Mouse (Mus musculus) lung, postnatal 4 days (tissue): ENCODE measurements at regions not wholly inside any gene's neighbourhood (a gene's known extent, or its start where the extent isn't known, plus 50 kb on each side); places are given as distances from the start of the nearest gene placed in this dataset.

Experiments used
- DNase-seq, 2 experiments: peaks; one replicate each; pipeline ENCODE4 v3.0.0; 2021

DNA sequence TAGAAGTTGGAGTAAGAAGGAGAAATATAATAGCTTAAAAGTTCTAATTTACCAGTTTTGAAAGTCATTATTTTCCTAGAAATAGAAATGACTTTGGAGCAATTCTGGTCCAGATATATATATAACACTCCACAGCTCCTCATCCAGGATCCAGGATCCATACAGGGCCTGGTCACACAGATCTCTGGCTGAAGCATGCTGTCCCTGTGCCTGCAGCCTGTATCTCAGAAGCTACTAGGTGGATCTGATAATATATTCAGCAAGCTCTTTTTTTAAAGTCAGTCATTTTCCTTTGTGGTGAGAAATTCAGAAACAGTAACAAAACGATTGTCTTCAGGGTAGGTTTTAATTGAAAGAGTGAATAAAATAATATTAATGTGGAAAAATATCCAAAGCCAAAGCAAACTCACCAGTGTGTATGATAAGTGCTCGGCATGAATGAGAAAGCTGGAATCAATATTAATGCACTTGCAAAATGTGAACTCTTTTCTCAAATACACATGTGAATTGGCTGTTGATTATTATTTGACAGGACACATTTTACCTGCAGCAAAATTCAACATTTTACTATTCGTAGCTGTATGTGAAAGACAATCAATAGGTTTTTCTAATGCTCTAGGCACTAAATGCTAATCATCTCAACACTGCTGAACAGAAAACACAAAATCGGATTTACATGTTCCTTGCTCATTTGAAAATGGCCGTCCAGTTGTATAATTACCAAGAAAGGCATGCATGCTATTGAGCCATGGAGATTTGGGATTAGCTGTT, 288.1 kb upstream of the Cxadr start:
- no peak for DNase-seq

DNA sequence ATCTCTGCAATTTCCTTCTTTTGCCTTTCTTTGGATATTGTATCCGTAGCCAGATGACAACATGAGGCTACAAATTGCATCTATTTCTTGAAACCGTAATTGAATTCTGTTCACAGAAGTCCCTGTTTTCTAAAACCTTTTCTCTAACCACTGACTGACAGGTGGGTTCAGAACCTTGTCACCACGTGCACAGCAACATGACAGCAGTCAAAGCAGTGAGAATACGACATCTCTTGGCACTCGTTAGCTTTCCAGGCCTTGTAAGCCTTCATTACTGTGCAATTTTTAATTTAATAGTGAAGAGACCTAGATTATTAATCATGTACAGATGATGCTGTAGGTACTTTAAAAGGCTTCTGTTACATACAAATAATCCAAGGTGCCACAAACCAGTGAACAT, 297.3 kb upstream of the Cxadr start:
- no peak for DNase-seq

DNA sequence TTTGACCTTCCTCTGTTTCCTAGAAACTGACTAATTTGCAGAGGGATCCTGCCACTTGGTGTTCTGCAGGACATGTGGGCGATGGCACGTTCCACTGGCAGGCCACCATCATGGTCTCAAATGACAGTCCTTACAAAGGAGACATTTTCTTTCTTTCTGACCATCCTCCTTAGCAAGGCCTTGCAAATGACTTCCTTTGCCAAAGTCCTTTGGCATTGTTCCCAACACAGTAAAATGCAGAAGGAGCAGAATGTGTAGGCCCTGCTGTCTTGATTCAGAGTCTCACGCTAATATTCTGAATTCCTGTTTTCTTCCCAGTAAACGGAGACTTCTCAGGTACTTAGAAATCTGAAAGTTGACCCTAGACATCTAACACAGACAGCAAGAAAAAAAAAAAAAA, 308.3 kb upstream of the Cxadr start:
- no peak for DNase-seq

GRCm38 (mm10) chr16:77989791-77990325, 311.4 kb upstream of the Cxadr start:
- DNase-seq: no peak

- no peak for DNase-seq
Observed at GRCm38 (mm10) chr16:77989139-77989538, 312.1 kb upstream of the Cxadr start.

DNA sequence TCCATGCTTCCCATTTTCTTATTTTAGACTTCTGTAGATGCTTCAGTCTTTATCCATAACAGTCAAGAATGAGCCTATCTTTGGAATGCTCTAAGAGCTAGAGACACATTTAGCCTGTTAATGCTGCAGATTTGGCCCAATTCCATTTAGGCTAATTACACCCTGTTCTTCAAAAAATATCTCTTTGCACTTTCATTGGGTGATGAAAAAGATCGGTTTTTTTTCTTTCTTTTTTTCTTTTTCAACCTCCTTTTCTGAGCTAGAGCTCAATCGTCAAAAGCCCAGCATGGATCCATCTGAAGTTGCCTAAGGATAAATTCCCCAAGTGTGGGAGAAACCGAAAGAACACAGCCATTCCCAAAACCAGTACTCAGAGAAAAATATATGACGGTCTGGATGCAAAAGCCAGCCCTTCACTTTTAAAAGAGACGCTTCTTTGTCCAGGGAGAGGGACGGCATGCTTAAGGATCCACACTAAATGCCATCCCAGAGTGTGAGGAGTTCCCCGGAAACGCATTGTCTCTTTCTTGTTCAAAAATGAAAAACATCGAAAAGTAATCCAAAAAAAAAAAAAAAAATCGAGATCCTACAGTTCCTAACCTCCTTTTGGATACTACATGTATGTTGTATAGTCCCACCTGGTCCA, 314.3 kb upstream of the Cxadr start:
- no peak for DNase-seq

DNA sequence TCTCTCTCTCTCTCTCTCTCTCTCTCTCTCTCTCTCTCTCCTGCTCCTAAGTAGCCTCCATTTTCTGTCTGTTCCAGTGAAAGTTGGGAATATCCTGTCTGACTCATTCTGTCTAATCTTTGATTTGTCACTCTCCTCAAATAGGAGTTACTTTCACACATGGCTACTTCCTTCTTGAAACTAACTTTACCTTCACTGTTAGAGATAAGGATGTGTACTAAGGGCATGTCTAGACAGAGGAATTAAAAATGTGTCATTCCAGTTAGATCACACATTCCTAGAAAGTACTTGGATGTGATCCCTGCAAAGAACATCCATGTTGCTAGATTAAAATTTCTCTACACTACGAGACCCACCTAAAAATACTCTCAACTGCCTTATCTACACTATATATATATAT, 346.9 kb upstream of the Gm11146 start:
- DNase-seq: no peak

DNA sequence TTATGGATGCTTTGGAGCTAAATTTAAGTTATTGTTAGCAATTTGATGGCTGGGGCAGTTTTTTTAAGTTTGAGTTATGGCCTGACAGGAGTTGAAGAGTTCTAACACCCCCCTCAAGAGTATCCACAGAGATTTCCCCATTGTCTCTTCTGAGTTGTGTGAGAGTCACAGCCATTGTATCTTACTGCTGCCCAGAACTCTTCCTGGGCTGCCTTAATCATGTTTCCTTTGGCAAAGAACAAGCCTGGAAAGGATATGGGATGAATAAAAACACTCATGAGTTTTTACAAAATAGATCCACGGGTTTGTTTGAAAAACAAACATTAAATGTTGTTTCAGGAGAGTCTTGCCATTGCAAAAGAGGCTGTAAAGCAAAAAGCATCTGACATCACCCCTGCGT, 343.5 kb upstream of the Gm11146 start:
- DNase-seq: no peak

DNA sequence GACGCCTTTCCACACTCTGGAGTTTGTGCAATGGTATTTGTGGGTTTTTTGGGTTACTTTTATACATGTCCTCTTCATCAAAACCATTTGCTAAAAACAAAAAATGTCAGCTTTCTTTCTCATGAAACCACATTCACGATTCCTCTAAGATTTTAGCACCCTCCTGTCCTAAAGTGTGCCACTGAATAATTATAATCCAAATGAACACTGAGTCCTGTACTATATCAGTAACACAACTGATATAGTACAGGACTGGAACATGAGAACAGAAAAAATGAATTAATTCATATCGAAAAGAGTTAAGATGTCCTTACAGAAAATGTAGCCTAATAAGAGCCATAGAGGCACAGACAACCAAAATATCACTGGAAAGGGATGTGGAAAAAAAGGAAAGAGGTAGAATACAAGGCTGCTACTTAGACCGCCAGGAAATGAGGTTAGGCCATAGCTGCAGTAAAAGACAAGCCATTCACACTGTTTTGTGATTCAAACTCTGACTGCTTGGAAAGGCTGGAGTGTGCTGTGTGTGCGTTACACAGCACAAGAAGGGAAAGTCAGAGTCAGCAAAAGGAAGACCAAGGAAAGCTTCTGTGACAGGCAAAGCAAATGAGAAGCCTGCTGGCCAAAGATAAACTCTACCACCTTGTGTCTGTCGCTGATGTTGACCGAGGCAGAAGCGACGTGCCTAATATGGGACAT, 329.3 kb upstream of the Gm11146 start:
- DNase-seq: no peak

GRCm38 (mm10) chr16:77914160-77915070, 312.5 kb upstream of the Gm11146 start:
- DNase-seq: no peak

DNA sequence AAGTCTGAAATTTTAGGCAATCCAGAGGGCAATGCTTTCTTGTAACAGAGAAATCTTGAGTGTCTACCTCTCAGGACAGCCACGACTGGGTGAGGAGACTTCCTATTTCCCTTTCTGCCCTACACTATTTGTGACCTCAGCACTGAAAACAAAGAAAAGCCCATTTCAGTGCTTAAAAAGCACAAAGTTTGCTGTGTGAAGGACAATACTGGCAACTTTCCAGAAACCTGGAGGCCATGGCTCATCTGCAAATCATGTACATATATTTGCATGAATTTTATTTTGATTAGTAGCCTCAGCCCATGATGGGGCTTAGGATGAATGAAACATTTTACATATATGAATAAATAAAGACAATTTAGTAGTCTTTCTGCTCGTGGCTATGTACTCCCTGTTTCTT, 292.4 kb upstream of the Gm11146 start:
- no peak for DNase-seq

DNA sequence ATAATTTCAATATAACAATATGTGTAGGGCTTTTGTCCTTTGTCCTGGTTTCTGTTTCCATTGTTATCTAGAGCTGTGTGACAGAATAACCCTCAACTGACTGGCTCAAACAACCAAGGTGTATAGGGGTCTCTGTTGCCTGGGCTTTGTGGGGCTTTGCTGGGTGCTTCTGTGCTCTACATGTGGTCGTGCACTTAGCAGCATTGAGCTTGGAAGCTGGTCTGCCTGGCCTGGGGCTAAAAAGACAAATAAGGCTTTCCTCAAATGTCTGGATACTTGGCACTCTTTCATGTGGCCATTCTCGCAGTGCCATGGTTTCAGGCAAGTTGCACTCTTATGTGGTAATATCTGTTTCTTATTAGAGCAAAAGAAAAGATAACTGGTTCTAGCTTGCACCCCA, 291.8 kb upstream of the Gm11146 start:
- DNase-seq: no peak

DNA sequence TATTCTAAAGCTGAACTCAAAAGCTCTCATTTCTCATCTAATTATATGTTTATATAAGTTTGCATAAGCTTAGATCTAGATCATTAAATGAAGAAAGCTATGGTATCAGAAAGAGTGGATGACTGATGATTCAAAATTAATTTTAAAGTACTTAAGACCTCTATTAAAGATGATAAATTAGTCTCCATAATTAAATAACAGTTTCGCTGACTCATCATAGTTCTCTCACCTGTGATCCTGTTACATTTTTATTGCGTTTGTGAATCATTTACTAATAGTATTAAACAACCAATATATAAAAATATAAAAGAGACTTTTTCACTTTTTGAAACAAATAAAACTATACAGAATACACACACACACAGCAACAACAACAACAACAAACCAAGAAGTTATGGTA, 290.8 kb upstream of the Gm11146 start:
- no peak for DNase-seq

DNA sequence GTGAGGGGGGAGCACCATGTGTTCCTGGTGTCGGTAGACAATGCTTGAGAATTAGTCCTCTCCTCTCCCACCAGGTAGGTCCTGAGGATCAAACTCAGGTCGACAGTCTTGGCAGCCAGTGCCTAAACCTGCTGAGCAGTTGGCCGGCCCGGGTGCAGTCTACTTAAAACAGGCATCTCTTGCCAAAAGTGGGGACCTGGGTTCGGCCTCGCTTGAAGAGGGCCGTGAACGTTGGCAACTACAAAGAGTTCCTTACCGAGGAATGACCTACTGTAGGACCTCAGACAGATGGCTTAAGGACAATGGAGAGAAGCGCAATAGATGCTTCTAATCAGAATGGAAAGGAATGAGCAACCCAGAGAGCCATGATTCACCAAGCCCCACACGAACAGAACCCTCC, 287.5 kb upstream of the Gm11146 start:
- DNase-seq: no peak

DNA sequence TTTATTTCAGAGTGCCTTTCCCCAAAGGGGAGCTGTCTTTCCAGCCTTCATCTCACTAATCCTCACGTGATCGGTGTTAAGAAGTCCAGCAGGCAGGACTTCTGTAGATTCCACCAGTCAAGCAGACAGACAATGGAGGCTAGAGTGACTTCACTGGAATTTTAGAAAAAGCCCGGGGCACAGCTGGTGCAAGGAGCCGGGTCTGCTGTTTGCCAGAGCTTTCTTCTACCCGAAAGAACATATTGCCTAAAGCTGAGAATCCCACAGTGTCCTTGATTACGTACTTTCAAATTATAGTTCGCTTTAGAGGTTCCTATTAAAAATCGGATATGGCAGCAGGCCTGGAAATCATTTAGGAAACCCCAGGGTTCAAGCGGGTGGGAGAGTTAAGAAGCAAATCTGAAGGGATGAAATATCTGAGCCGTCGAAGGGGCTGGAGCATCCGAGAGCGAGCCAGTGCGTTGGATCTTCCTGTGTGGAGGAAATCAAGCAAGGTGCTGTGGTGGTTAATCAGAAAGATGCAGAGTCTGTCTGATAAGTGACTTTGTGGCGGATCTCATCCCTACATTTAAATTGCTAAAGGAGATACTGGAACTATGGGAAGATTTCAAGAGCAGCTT, 283.3 kb upstream of the Gm11146 start:
- DNase-seq: no peak

- no peak for DNase-seq
Observed at GRCm38 (mm10) chr16:77884495-77884894, 282.6 kb upstream of the Gm11146 start.

GRCm38 (mm10) chr16:77877006-77877405, 275.1 kb upstream of the Gm11146 start:
- DNase-seq: no peak

- no peak for DNase-seq
Observed at GRCm38 (mm10) chr16:77863246-77863645, 261.4 kb upstream of the Gm11146 start.

DNA sequence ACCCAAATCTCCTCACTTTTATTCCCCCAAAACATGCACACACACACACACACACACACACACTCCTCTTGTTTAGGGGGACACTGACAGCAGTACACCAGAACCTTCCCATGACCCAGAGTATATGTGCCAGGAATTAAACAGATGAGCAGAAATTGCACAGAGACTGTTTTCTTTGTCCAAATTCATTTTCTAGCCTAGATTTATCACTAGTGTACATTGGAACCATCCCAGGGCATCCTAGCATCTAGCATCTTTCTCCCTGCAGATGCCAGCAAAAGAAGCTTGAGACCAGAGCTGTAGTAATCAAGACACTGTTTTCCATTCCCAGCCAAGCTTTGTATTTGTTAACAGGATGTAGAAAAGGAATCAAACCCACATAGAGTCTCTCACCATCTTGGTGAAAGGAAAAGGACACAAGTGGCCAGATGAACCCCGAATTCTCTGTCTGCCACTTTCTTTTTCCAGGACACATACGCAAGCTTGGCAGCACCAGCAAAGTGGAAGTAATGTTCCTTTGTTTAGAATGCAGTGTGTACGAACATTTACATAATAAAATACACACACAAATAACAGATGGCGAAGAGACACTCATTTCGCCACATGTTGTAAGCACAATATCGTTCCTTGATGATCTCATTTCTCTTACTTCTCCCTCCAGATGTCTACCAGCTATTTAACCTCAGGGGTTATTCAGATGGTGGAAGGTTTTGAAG, 250.3 kb upstream of the Gm11146 start:
- no peak for DNase-seq

- DNase-seq: no peak
Observed at GRCm38 (mm10) chr16:77851206-77852065, 249.5 kb upstream of the Gm11146 start.

DNA sequence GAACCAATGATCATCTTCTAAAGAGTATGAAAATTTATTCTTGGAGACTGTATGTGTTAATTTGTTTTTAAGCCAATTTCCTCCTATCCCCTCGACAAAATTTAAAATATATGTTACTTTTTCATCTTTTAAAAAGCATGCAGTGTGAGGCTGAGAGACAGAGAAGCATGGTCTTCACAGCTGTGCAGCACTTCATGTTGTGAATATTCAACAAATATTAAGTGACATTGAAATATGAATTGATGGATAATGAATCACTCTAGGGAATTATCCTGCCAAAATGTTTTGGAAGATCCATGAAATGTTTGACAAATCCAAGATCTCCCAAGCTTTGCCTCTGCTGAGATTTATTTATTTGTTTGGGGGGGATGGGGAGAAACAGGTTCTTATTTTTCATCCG, 233.9 kb upstream of the Gm11146 start:
- no peak for DNase-seq
